Mouse (Mus musculus) MEL (cell line): Measurements from ENCODE around the gene 1110051M20Rik.

Source experiments
- BHLHE40 ChIP-seq: IDR thresholded peaks from 2 replicates; pipeline ENCODE4 v1.6.1; 2012; ENCODE audit warnings: low read depth, mild to moderate bottlenecking, inconsistent platforms, low read length, improper control_type of control experiment, borderline replicate concordance
- CHD2 ChIP-seq: IDR thresholded peaks from 2 replicates; pipeline ENCODE4 v1.6.1; 2011; ENCODE audit warnings: low read length, improper control_type of control experiment
- CTCF ChIP-seq, 3 experiments: IDR thresholded peaks in 2 of 3; conservative IDR thresholded peaks in 1 of 3; 2 replicates each; pipeline ENCODE4 v1.5.1; 2011 to 2012; ENCODE audit warnings: low read length in 3 of 3, low read depth in 2 of 3, mild to moderate bottlenecking in 2 of 3, improper control_type of control experiment in 1 of 3, inconsistent platforms in 1 of 3, mixed read lengths in 1 of 3, moderate library complexity in 1 of 3; ENCODE audit not compliant: control insufficient read depth in 1 of 3, insufficient read depth in 1 of 3, poor library complexity in 1 of 3, severe bottlenecking in 1 of 3
- ETS1 ChIP-seq: IDR thresholded peaks from 2 replicates; pipeline ENCODE4 v1.6.1; 2012; ENCODE audit warnings: low read depth, mild to moderate bottlenecking, inconsistent platforms, low read length, improper control_type of control experiment, moderate library complexity
- GATA1 ChIP-seq: IDR thresholded peaks from 2 replicates; pipeline ENCODE4 v1.6.1; 2011; ENCODE audit warnings: low read depth, low read length, improper control_type of control experiment
- HCFC1 ChIP-seq: IDR thresholded peaks from 2 replicates; pipeline ENCODE4 v1.6.1; 2012; ENCODE audit warnings: low read depth, mild to moderate bottlenecking, inconsistent platforms, low read length, improper control_type of control experiment, moderate library complexity
- KAT2A ChIP-seq: conservative IDR thresholded peaks from 2 replicates; pipeline ENCODE4 v1.6.1; 2012; ENCODE audit warnings: low read depth, low read length, improper control_type of control experiment, inconsistent platforms
- MAFK ChIP-seq: IDR thresholded peaks from 2 replicates; pipeline ENCODE4 v1.6.1; 2011; ENCODE audit warnings: low read depth, mild to moderate bottlenecking, low read length, improper control_type of control experiment, borderline replicate concordance
- MEF2A ChIP-seq: IDR thresholded peaks from 2 replicates; pipeline ENCODE4 v1.6.1; 2014; ENCODE audit warnings: low read depth, mild to moderate bottlenecking, inconsistent platforms, low read length, improper control_type of control experiment; ENCODE audit not compliant: poor library complexity, insufficient replicate concordance, severe bottlenecking; ENCODE audit errors: extremely low read depth
- MYC ChIP-seq: IDR thresholded peaks from 2 replicates; pipeline ENCODE4 v1.6.1; 2011; ENCODE audit warnings: low read depth, mild to moderate bottlenecking, low read length, improper control_type of control experiment, moderate library complexity
- NELFE ChIP-seq: IDR thresholded peaks from 2 replicates; pipeline ENCODE4 v1.6.1; 2011; ENCODE audit warnings: low read depth, low read length, improper control_type of control experiment
- TAL1 ChIP-seq: IDR thresholded peaks from 2 replicates; pipeline ENCODE4 v1.6.1; 2012; ENCODE audit warnings: mild to moderate bottlenecking, inconsistent platforms, low read length, moderate library complexity, mixed read lengths
- USF1 ChIP-seq: IDR thresholded peaks from 2 replicates; pipeline ENCODE4 v1.6.1; 2014; ENCODE audit warnings: low read depth, mild to moderate bottlenecking, inconsistent platforms, low read length, improper control_type of control experiment, moderate library complexity

DNA sequence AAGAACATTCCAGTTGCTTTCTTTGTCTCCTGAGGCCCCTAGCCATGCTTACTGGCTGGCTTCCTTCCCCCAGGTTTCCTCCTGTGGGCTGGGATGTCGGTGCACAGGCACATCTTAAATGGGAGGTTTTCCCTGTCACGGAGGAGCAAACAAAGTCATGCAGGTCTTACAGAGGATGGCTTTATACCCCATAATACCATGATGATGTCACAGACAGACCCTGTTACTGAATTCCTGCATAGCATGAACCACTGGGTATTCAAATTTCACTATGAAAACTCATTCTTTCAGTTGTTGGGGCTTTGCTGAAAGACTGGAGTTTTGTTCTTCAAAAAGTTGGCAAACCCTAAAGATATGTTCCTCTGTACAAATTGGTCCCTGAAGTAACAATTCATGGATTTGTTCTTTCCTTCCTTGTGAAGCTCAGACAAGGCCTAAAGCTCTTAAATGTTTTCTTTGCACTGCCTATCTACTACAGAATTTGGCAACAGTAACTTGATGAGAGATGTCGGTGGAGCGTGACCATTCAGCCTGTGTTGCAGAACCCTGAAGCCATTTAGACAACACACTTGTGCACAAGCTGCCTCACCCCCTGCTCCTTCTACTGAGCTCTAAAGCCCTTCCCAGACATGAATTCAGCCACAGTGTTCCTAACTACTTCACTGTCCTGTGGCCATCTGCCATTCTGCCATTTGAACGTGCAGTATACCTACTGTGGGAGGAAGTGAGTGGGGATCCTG lies 57.8 kb downstream of the 1110051M20Rik start:
- TF ChIP-seq BHLHE40 (no peak), CTCF (IDR thresholded peaks at IDR 0.05 in 2 of 3, conservative IDR thresholded peaks at IDR 0.05 in 1 of 3; ENCODE audit: control insufficient read depth in 1 of 3, insufficient read depth in 1 of 3, low read depth in 2 of 3, low read length in 3 of 3, poor library complexity in 1 of 3, severe bottlenecking in 1 of 3) (no peak), TAL1 (no peak), MAFK (no peak), MYC (no peak), GATA1 (no peak), KAT2A (no peak), USF1 (no peak), CHD2 (no peak), NELFE (no peak), MEF2A (no peak), HCFC1 (no peak), ETS1 (no peak)
